In the genomic region with DNA sequence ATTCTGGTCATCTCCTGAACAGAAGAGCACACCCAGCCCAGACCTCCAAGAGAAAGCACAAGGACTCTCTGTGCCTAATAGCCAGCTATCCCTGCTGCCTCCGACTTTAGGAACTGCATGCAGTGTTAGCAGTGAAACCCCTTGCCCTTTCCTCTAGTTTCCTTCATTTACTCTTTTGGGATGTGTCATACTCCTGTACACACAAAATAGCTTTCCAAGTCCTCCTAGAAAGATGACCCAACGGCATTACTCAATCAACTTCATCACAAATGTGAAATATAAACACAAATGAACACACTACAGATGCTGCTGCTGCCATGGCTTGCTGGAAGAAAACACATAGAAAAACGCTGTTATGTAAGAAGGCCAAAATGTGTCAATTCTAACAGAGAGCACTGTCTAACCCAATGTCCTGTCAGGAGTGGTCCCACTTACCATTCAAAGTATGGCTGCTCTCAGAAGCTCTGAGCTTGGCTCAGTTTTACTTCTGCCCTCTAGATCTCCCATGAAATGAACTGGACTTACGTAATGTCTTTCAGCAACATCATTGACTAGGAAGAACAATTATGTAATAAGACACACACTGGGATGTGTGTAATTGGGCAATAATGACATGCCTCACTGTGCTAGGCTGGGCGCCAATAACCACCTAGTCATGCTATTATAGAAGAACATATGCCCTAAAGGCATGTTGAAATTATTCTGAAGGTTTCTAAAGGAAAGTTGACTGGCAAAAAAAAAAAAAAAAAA, we compare ENCODE assay signal across 15 mouse cellular contexts.
DNase-seq lines count a peak whose midpoint lies in the region; ATAC-seq and TF ChIP-seq lines count a peak whose summit lies in the region.
"Had no signal": no experiment of that assay in that cellular context is flagged by ENCODE, and none has a peak within 500 bp of the region (broad histone marks: within the 10 kb centered on the region; RNA-seq: fewer than 3 reads in every experiment).

No protein-coding gene starts in this region.

- no peaks in the 10 kb centered on the region for H3K79me2 ChIP-seq in liver, adult 2 months (ENCODE audit: control insufficient read depth, insufficient read depth, low read length)

- no peaks in the 10 kb centered on the region for H3K9me3 ChIP-seq in liver, embryonic 12.5 days (replicated peaks)
- H3K9me3 ChIP-seq: intestine, embryonic 15.5 days; limb, embryonic 13.5 days had no signal

- no peak overlapping the region for H3K4me2 ChIP-seq in liver, embryonic 12.5 days
- H3K4me2 ChIP-seq: intestine, embryonic 15.5 days; limb, embryonic 13.5 days had no signal

- no peaks in the 10 kb centered on the region for H3K36me3 ChIP-seq in liver, adult 2 months (ENCODE audit: control insufficient read depth, insufficient read depth, low read length)
- H3K36me3 ChIP-seq in liver, embryonic 12.5 days = no peaks in the 10 kb centered on the region
- H3K36me3 ChIP-seq: intestine, embryonic 15.5 days; limb, embryonic 13.5 days had no signal

- no peak for ATAC-seq in liver, embryonic 12.5 days
- ATAC-seq: intestine, embryonic 15.5 days had no signal

- H3K27ac ChIP-seq in liver, adult 2 months (replicated peaks; ENCODE audit: insufficient read depth, low read depth, low read length) = peak overlapping the region; percentile 55
- H3K27ac ChIP-seq in liver, embryonic 12.5 days = no peak overlapping the region
- peak overlapping the region; percentile 56 for H3K27ac ChIP-seq in bone marrow, adult 2 months (ENCODE audit: control insufficient read depth, insufficient read depth, low read depth, low read length, poor library complexity)
- H3K27ac ChIP-seq: intestine, embryonic 15.5 days; limb, embryonic 13.5 days had no signal

- TF ChIP-seq POLR2A in liver, adult 2 months (IDR thresholded peaks at IDR 0.05; ENCODE audit: extremely low read depth, insufficient read depth, low read length) = no peak
- TF ChIP-seq POLR2A in bone marrow, adult 2 months (IDR thresholded peaks at IDR 0.05; ENCODE audit: borderline replicate concordance, control insufficient read depth, low read depth, low read length) = no peak

- H3K4me3 ChIP-seq in liver, adult 2 months (ENCODE audit: insufficient read depth, low read depth, low read length) = no peak overlapping the region
- H3K4me3 ChIP-seq in liver, embryonic 12.5 days = no peak overlapping the region
- H3K4me3 ChIP-seq in bone marrow, adult 2 months (replicated peaks; ENCODE audit: control insufficient read depth, low read depth, low read length) = peak overlapping the region; percentile 3
- H3K4me3 ChIP-seq: erythroblast, embryonic 14.5 days; intestine, embryonic 15.5 days; limb, embryonic 13.5 days; megakaryocyte, embryonic 14.5 days had no signal

- WGBS in liver, adult 2 months = 23% methylated on average over 5 of the region's 5 CpGs
- WGBS in liver, embryonic 12.5 days (ENCODE audit: insufficient replicate concordance) = 61% methylated on average over 5 of the region's 5 CpGs
- 53% methylated on average over 5 of the region's 5 CpGs for WGBS in bone marrow, adult 2 months

- peaks cover 7% of the 10 kb centered on the region for H3K4me1 ChIP-seq in liver, adult 2 months (ENCODE audit: control insufficient read depth, insufficient read depth, low read length)
- H3K4me1 ChIP-seq in liver, embryonic 12.5 days = no peaks in the 10 kb centered on the region
- peaks cover 6% of the 10 kb centered on the region; the same call in 1 of the 2 replicates for H3K4me1 ChIP-seq in bone marrow, adult 2 months (ENCODE audit: control insufficient read depth, insufficient read depth, low read length)
- H3K4me1 ChIP-seq: intestine, embryonic 15.5 days; megakaryocyte, embryonic 14.5 days had no signal

- no peaks in the 10 kb centered on the region for H3K27me3 ChIP-seq in liver, adult 2 months (ENCODE audit: control insufficient read depth, insufficient read depth, low read length)
- H3K27me3 ChIP-seq in liver, embryonic 12.5 days (replicated peaks) = no peaks in the 10 kb centered on the region
- H3K27me3 ChIP-seq: intestine, embryonic 15.5 days; limb, embryonic 13.5 days; megakaryocyte, embryonic 14.5 days had no signal

- no peak overlapping the region for H3K9ac ChIP-seq in liver, adult 2 months (ENCODE audit: low read depth, low read length)
- H3K9ac ChIP-seq in liver, embryonic 12.5 days = no peak overlapping the region
- H3K9ac ChIP-seq: intestine, embryonic 15.5 days; limb, embryonic 13.5 days had no signal

- peak; percentile 82 for DNase-seq in liver, adult 2 months (ENCODE audit: extremely low read depth, low read depth, low spot score)
- DNase-seq in Muller cell, postnatal 12 days (ENCODE audit: inconsistent ontology term) = peak; percentile 44
- DNase-seq in lung, postnatal 36 days = peak; percentile 76
- DNase-seq in embryo, embryonic 11 days = no peak
- no peak for DNase-seq in spleen, postnatal 14 days (ENCODE audit: low spot score in 2 of 2)
- no peak for DNase-seq in right cerebral cortex, postnatal 4 days
- DNase-seq: heart, postnatal 4 days; kidney, postnatal 25 days; retina, postnatal 1 day had no signal

- TF ChIP-seq CTCF in liver, adult 2 months (IDR thresholded peaks at IDR 0.05; ENCODE audit: low read depth, low read length) = no peak
- no peak for TF ChIP-seq CTCF in bone marrow, adult 2 months (IDR thresholded peaks at IDR 0.05; ENCODE audit: control insufficient read depth, insufficient read depth, low read length)

Comparison
In these comparisons a context has a peak if more than half of its experiments do, and no peak if none do; other contexts are left out.
1. DNase-seq: peak in liver, adult 2 months (single experiment), Muller cell, postnatal 12 days (single experiment) and lung, postnatal 36 days (single experiment); none in embryo, embryonic 11 days (single experiment), spleen, postnatal 14 days (0 of 2) and right cerebral cortex, postnatal 4 days (single experiment).